Mouse (Mus musculus) hindbrain, embryonic 16.5 days (tissue): Measurements from ENCODE around the gene Btbd6. TPM values are rescaled to one million over a fixed set of nuclear protein-coding genes. Genes with fewer than 3 reads are reported as not detected.
A peak's percentile ranks its signal among the peaks of the same experiment; 100 is the strongest.

ENCODE experiments used
- ATAC-seq: fragments of 200-750 bp; cut with Nextera tagmentation; 2 replicates; pipeline ENCODE4 v1.8.0; 2017; ENCODE audit warnings: moderate TSS enrichment, moderate library complexity
- H3K27ac ChIP-seq: fragments of 300-500 bp; sonication (generic); 2 replicates; pipeline ENCODE4 v1.5.1; 2014; ENCODE audit warnings: low read depth, mild to moderate bottlenecking, control low read depth, low read length, moderate library complexity
- H3K27me3 ChIP-seq: fragments of 300-500 bp; sonication (generic); replicated peaks from 2 replicates; pipeline ENCODE4 v1.6.1; 2014; ENCODE audit warnings: low read length; ENCODE audit not compliant: control insufficient read depth, insufficient read depth
- H3K36me3 ChIP-seq: fragments of 300-500 bp; sonication (generic); 2 replicates; pipeline ENCODE4 v1.6.1; 2014; ENCODE audit warnings: mild to moderate bottlenecking, low read length, moderate library complexity, mixed read lengths; ENCODE audit not compliant: control insufficient read depth, insufficient read depth
- H3K4me1 ChIP-seq: fragments of 300-500 bp; sonication (generic); 2 replicates; pipeline ENCODE4 v1.6.1; 2014; ENCODE audit warnings: low read depth, low read length; ENCODE audit not compliant: control insufficient read depth, insufficient read depth
- H3K4me2 ChIP-seq: fragments of 300-500 bp; sonication (generic); 2 replicates; pipeline ENCODE4 v1.6.1; 2014; ENCODE audit warnings: mild to moderate bottlenecking, low read length, control low read depth, moderate library complexity
- H3K4me3 ChIP-seq: fragments of 300-500 bp; sonication (generic); 2 replicates; pipeline ENCODE4 v1.5.1; 2014; ENCODE audit warnings: mild to moderate bottlenecking, low read length, control low read depth, moderate library complexity
- H3K9ac ChIP-seq: fragments of 300-500 bp; sonication (generic); 2 replicates; pipeline ENCODE4 v1.6.1; 2014; ENCODE audit warnings: low read depth, mild to moderate bottlenecking, control low read depth, low read length, moderate library complexity
- H3K9me3 ChIP-seq: fragments of 300-500 bp; sonication (generic); 2 replicates; pipeline ENCODE4 v1.6.1; 2014; ENCODE audit warnings: mild to moderate bottlenecking, low read length, moderate library complexity; ENCODE audit not compliant: control insufficient read depth
- WGBS: fragments of 180-500 bp; shearing (Covaris S2); extraction: QIAGEN DNeasy Blood & Tissue Kit; methylation state at CpG from one replicate; pipeline ENCODE4 v1.1.7; 2014; 5-methylcytosine and 5-hydroxymethylcytosine counted together
- polyA plus RNA-seq: library from polyadenylated mRNA; unstranded; fragments of >200 nt; fragmentation: Nextera tagmentation; extraction: Ambion mirVana; gene quantifications from 2 replicates; pipeline ENCODE4 v1.2.1, GENCODE M21; 2015

Btbd6 gene
- polyA plus RNA-seq, 1 experiment from 2014 or later = 55.8 TPM

DNA sequence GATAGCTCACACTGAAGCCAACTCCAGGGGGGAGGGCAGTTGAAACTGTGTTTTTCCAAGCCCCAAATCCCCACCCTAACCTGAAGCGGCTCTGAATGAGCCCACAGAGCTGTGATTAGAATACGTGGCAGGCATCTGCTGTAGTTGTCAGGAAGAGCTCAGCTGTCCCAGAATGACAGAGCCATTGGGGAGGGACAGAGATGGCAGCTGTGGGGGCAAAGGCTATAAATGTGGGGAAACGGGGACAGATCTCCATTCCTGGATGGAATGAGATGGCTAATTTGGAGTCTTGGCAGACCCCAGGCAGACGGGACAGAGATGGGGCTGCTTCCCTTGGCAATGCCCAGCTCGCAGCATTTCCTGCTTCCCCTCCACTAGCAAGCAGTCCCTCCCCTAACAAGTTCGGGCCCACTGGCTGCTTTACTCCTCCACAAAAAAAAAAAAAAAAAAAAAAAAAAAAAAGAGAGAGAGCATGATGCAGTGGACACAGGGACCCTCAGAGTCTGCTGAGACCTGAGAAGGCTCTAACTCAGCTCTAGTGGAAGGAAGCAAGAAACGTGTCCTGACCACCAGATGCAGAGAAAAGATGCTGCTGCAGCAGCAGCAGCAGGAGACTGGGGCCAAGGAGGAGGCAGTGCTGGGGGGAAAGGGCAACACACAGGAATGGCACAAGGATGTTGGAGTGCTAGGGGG, 25.0 kb upstream of the Btbd6 start:
- Histone ChIP-seq H3K9me3 (no peaks in the 10 kb centered on the region), H3K9ac (peak overlapping the region; percentile 89), H3K4me2 (peak overlapping the region; percentile 95; the same call in 1 of the 2 replicates), H3K36me3 (no peaks in the 10 kb centered on the region), H3K27me3 (no peaks in the 10 kb centered on the region), H3K4me3 (no peak overlapping the region), H3K27ac (peak overlapping the region; percentile 92), H3K4me1 (peaks cover 20% of the 10 kb centered on the region)
- 15% methylated on average over 7 of the region's 7 CpGs for WGBS
- no peak for ATAC-seq

DNA sequence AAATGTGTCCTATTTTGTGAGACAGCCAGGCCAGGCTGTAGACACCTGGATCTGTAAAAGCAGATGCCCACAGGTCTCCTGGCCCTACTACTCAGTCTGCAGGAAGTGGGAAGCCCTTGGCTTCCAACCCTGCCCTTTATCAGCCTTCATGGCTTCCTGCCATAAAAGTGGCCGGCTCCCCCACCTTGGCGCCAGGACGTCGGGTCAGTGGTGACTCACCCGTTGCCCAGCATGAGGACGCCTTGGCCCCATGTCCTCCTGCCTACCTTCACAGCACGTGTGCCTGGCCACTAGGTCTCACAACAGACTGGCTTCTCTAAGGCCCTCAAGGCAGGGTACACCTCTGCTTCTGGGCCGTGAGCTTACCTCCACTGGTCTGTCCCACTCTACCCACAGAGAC, 23.8 kb upstream of the Btbd6 start:
- Histone ChIP-seq H3K4me1 (peaks cover 20% of the 10 kb centered on the region), H3K27me3 (no peaks in the 10 kb centered on the region), H3K4me3 (no peak overlapping the region), H3K4me2 (no peak overlapping the region), H3K36me3 (no peaks in the 10 kb centered on the region), H3K9me3 (no peaks in the 10 kb centered on the region), H3K9ac (no peak overlapping the region), H3K27ac (no peak overlapping the region)
- WGBS = 75% methylated on average over 8 of the region's 8 CpGs
- no peak for ATAC-seq

DNA sequence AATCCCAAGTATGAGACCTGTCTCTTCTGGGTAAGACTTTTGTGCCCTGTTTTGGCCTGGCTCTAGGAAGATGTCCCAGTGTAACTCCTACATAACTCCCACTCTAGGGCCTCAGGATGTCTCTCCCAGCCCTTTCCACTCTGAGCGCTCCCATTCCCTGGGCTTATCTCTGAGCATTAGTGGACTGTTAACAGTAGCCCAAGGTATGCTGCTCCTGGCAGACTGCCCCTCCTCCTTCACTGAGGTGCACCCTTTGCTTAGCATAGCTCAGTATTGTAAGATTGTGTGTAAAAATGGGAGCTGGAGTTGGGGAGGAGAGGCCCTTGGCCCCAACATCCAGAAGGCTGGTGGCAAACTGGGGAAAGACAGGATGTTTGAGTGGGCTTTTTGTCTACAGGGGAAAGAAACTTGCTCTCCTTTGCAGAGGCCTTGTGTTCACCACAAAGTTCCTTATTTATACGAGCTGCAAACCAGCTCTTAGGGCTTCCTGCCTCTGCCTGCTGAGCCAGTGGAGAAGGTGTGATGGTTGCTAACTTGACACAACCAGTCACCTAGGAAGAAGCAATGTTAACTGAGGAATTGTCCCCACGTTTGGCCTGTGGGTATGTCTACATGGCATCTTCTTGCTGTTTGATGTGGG, 23.2 kb upstream of the Btbd6 start:
- Histone ChIP-seq H3K36me3 (no peaks in the 10 kb centered on the region), H3K9me3 (no peaks in the 10 kb centered on the region), H3K4me3 (no peak overlapping the region), H3K27me3 (no peaks in the 10 kb centered on the region), H3K4me2 (no peak overlapping the region), H3K9ac (no peak overlapping the region), H3K27ac (no peak overlapping the region), H3K4me1 (peaks cover 20% of the 10 kb centered on the region)
- 82% methylated on average over 3 of the region's 3 CpGs for WGBS
- no peak for ATAC-seq

DNA sequence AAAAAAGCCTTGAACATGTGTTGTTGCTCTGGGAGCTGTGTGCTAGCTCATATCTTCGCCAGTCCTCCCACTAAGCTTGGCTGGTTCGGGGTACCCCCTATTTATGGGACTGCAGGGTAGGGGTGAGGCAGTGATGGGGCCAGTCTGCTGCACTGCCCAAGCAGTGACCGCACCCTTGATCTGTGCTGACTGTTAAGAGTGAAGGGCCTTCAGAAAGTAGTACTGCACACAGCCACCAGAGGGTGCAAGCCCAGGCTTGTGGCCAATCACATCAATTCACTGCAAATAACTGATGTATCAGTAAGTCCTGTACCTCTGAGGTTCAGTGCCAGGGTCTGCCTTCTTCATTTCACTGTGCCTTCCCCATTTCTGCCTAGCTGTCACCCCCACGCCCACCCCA, 20.5 kb upstream of the Btbd6 start:
- no peaks in the 10 kb centered on the region for H3K9me3 ChIP-seq

DNA sequence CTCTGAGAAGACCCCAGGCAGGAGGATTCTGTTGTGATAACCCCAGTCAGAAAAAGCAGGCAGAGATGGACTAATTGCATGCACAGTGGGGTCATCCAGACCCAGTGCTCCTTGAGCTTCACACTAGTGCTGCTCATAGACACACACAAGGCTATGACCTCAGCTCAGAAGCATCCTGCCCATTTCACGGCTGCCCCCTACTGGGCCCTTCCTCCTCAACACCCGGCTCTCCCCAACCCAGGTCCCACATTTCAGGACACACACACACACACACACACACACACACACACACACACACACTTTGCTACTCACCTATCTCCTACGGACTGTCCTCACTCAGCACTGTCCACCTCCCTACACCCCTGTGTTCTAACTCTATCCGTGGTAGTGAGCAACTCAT, 18.0 kb upstream of the Btbd6 start:
- no peak overlapping the region for H3K4me2 ChIP-seq
- 42% methylated on average over 4 of the region's 4 CpGs for WGBS
- H3K27me3 ChIP-seq = no peaks in the 10 kb centered on the region
- no peak overlapping the region for H3K27ac ChIP-seq
- H3K4me1 ChIP-seq = 0 out of 2 replicates have a peak, but pooled peaks cover 2% of the 10 kb centered on the region
- ATAC-seq = no peak
- H3K9me3 ChIP-seq = no peaks in the 10 kb centered on the region
- no peak overlapping the region for H3K4me3 ChIP-seq
- peaks cover 26% of the 10 kb centered on the region for H3K36me3 ChIP-seq
- H3K9ac ChIP-seq = no peak overlapping the region

More for the DNA sequence above, 20.5 kb upstream of the Btbd6 start:
- Histone ChIP-seq H3K4me1 (peaks cover 9% of the 10 kb centered on the region), H3K36me3 (peaks cover 12% of the 10 kb centered on the region), H3K27me3 (no peaks in the 10 kb centered on the region), H3K4me2 (no peak overlapping the region), H3K27ac (no peak overlapping the region), H3K4me3 (no peak overlapping the region), H3K9ac (no peak overlapping the region)
- WGBS = 46% methylated on average over 4 of the region's 4 CpGs
- ATAC-seq = peak; percentile 27; the same call in 1 of the 2 replicates

DNA sequence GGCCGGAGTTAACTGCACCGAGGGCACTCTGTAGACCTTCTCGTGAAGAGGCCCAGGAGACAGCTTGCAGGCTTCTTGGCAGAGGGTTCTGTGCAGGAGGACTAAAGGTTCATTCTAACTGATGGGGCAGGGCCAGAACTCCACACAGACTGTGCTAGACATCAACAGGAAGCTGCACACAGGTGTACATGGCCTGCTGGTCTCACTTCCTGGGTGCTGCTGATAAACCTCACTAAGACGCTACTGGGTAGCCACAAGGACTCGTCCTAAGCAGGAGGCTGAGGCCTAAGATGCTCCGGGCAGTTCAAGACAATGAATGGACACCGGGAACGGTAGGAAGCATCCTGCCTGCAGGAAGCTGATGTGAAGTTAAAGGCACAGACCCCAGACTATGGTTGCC, 16.9 kb upstream of the Btbd6 start:
- 84% methylated on average over 8 of the region's 8 CpGs for WGBS
- Histone ChIP-seq H3K4me3 (no peak overlapping the region), H3K4me1 (0 out of 2 replicates have a peak, but pooled peaks cover 2% of the 10 kb centered on the region), H3K27me3 (no peaks in the 10 kb centered on the region), H3K27ac (no peak overlapping the region), H3K36me3 (peaks cover 36% of the 10 kb centered on the region), H3K9me3 (no peaks in the 10 kb centered on the region), H3K4me2 (no peak overlapping the region), H3K9ac (no peak overlapping the region)
- ATAC-seq = no peak

DNA sequence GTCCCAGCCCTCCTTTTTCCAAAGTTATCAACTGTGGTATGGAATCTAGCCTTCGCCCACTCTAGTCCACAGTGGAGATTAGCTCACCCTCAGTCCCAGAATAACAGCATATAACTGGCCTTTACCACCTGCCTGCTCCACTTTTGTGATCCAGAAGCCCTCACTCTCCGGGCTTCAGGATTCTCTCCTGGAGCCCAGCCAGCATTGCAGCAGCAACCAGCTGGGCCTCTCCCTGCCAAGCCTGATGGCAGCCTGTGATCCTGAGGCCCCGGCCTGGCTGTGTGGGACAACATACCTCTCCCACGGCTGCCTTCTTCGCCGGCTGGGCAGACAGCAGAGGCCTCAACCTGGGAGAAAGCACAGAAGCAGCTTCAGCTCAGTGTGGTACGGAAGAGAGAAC, 14.9 kb upstream of the Btbd6 start:
- Histone ChIP-seq H3K27me3 (no peaks in the 10 kb centered on the region), H3K9ac (no peak overlapping the region), H3K4me1 (0 out of 2 replicates have a peak, but pooled peaks cover 2% of the 10 kb centered on the region), H3K9me3 (no peaks in the 10 kb centered on the region), H3K4me3 (no peak overlapping the region), H3K27ac (no peak overlapping the region; the same call in 1 of the 2 replicates), H3K4me2 (no peak overlapping the region), H3K36me3 (peaks cover 51% of the 10 kb centered on the region)
- WGBS = 65% methylated on average over 7 of the region's 7 CpGs
- no peak for ATAC-seq

DNA sequence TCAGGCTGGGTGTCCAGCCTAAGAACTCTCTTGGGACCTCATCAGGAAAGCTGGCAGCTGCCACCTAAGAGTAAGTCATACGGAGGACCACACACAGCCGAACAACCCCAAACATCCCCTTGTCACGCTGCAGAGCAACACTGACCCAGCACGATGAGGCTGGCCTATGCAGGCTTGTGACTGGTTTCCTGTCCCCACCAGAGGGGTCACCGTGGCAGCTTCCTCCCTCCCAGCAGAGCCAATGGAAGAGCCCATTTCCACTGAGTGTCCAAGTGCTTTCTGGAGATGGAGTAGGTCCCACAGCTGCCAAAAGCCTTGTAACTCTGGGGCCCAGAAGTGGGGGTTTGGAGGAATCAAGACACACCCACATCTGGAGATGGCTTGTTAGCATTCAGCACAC, 14.4 kb upstream of the Btbd6 start:
- H3K36me3 ChIP-seq = peaks cover 53% of the 10 kb centered on the region
- no peak for ATAC-seq
- 71% methylated on average over 5 of the region's 5 CpGs for WGBS

DNA sequence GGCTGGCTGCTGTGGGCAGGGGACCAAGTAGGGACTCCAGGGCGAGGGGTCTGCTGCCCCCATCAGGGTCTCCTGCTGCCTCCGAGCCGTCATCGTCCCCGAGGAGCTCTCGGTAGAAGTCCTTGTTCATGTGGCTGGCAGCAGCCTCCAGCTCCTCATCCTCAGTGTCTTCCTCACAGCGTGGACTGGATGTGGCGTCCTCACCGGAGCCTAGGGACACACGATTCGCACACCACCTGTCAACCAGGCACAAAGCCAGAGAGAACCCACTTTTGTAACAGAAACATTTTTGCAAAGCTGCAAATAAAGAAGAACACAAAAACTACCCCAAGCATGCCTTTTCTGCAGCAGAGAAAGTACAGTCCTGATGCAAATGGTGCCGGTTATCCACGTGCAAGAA, 10.5 kb upstream of the Btbd6 start:
- WGBS = 88% methylated on average over 13 of the region's 13 CpGs

More for the DNA sequence above, 14.4 kb upstream of the Btbd6 start:
- H3K9ac ChIP-seq = no peak overlapping the region
- no peaks in the 10 kb centered on the region for H3K9me3 ChIP-seq
- H3K27ac ChIP-seq = no peak overlapping the region; the same call in 1 of the 2 replicates
- H3K4me3 ChIP-seq = no peak overlapping the region
- H3K4me1 ChIP-seq = 0 out of 2 replicates have a peak, but pooled peaks cover 2% of the 10 kb centered on the region
- no peaks in the 10 kb centered on the region for H3K27me3 ChIP-seq
- no peak overlapping the region for H3K4me2 ChIP-seq

More for the DNA sequence above, 10.5 kb upstream of the Btbd6 start:
- peaks cover 71% of the 10 kb centered on the region for H3K36me3 ChIP-seq
- no peak overlapping the region for H3K27ac ChIP-seq
- H3K9me3 ChIP-seq = no peaks in the 10 kb centered on the region
- H3K4me3 ChIP-seq = no peak overlapping the region
- H3K9ac ChIP-seq = no peak overlapping the region
- no peaks in the 10 kb centered on the region for H3K27me3 ChIP-seq
- H3K4me2 ChIP-seq = no peak overlapping the region
- 0 out of 2 replicates have a peak, but pooled peaks cover 2% of the 10 kb centered on the region for H3K4me1 ChIP-seq
- no peak for ATAC-seq
